Mouse (Mus musculus): Measurements from ENCODE around the gene Ckm.

- TF ChIP-seq CTCF (IDR thresholded peaks at IDR 0.05; ENCODE audit: low read depth), result no peak
- TF ChIP-seq EP300 (IDR thresholded peaks at IDR 0.05; ENCODE audit: low read depth), result no peak
Observed at GRCm38 (mm10) chr7:19365376-19365775, 39.2 kb upstream of the Ckm start.

All from heart, postnatal 0 days (tissue).